Mouse (Mus musculus): ENCODE data around the gene Fam155a. TPM values are rescaled to one million over a fixed set of nuclear protein-coding genes. Genes with fewer than 3 reads are reported as not detected.

Fam155a gene
- polyA plus RNA-seq, 1 experiment = 0.34 TPM

DNA sequence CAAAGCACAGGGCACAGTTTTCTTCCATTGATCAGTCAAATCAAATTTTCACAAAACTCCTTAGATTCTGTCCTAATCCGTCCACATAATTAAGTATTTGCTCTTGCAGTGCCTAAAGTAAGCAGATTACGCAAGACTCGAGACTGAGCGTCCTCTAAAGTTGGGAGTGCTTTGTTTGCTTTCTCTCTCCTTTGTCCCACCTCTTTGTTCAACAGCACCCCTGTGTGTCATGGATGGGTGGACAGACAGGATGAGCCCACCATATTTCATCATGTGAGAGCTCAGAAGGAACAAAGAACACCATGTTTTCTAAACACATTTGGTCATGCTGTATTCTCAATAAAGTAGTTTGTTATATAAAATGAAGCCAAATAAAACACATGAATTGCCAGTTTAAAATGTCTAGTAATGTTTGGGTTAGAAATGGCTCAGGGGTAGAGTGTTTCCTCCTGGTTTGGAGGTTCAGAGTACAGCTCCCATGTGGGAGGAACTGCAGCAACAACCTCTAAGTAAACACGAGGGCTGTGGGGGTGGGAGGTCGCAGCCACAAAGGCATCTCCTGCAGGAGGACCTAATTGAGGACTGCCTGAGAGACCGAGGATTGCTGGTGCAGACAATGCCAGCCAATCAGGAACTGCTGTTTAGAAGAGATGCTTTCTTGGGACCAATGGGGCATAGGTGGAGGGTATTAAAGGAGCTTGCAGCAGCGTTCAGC lies 482.8 kb downstream of the Fam155a start:
- DNase-seq (ENCODE audit: low spot score) = no peak

DNA sequence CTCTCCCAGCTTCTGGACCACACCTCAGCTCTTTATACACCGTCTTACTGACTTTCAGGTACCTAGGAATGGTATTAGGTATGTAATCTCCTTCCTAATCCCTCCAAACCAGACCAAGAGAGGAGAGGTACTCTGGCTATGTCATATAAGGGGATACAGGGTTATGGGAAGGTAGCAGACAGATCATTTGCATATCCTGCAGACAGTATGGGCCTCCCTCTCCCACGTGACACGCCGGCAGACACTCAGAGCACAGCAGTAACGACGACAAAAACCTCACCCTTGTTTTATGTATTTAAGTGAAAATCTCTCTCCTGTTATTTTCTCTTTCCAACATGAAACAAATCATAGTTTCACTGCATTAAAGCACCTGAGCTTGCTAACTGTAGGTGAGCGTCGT lies 496.8 kb downstream of the Fam155a start:
- DNase-seq (ENCODE audit: low spot score) = no peak

DNA sequence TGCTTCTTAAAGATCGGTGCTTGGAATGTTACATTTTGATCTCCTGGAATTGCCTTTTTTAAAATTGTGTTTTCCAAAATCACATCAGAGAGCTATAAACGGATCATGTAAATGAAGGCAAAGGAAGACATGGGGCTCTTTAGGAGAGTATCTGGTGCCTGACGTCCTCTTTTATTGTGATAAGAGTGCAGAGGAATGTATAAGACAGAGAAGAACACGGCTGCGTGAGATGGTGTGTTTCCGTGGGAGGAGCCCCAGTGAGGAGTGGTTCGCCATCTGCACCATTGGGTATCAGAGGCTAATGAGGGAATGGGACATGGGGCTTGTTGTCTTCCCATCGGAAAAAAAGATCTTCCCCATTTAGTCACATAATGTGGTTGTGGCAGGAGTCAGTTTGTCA lies 506.6 kb downstream of the Fam155a start:
- DNase-seq (ENCODE audit: low spot score) = no peak

DNA sequence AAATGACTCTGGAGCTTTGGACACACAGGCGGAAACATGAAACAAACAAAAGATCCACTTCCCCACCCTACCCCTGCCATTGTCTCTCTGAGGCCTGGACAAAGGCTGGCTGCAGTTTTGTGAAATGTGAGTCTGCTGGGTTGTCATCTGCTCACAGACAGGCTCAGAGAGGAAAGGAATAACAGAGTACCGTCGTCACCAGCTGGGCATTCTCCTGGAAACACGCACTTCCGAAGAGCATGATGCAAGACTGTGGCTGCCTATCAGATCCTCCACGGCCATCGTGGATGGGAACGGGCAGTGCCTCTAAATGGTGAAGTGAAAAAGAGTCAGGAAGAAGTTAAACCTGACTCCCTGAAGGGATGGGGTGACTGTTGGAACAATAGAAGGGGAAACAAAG lies 509.4 kb downstream of the Fam155a start:
- no peak for DNase-seq (ENCODE audit: low spot score)

DNA sequence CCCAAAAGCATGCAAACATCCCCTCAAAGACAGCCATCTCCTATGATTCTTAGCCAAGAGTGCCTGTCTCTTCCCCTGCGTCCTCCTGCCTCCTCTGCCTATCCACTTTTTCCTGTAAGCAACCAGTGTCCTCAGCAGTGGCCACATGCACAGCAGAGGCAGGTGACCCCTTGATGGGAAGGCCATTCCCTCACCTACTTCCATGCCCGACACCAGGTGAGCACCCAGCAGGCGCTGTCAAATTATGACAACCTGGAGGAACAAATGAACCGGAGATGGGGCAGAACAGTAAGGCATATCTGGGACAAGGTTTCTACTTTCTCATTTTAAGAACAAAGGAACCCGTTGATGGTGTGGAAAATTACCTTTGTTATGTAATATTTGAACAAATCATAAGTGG lies 515.6 kb downstream of the Fam155a start:
- DNase-seq (ENCODE audit: low spot score) = no peak

DNA sequence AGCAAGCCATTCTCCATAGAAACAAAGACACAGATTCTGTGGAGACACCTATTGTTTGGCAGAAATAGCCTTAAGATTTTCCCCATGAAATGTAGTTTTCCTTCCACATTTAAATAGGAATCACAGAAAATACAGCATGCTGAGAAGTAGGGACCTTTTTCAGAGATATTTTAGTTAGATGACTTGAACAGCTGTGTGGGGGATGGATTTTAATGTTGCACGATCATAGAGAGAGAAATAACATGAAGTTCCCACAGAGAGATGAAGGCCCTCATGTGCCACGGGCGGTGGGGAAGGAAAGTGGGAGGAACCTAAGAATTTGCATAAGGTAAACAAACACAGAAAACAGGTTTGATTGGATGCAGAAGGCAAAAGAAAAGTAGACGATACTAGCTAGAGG lies 518.0 kb downstream of the Fam155a start:
- no peak for DNase-seq (ENCODE audit: low spot score)

DNA sequence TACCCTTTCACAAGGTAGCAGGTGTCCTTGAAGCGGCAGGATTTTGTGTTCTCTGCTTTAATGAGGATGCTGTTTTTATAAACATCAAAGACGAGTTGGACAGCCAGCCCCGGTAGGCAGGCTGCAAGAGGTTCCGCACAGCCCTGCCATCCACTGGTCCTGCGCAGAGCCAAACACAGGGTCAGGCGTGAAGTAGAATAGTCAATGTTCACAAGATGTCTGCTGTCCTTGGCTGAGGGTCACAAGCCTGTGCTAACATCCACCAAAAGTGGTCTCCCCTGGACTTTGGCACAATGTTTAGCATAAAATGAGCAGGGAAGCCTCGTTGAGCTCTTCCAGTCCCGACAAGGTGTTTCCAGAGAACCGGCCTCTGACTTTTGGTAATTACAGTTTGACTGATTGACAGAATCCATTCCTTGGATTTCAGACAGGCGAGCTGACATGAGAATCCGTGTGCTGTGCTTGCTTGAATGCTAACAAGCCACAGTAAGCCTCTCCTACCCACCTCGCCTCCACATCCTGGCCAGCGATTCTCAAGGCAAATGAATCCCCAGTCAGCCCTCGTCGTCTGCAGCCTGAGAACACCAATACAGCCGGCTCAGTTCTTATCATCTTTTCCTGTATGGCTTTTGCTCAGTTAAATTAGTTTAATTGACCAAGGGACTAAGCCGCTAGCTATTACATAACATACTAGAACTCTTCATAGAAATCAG lies 522.7 kb downstream of the Fam155a start:
- no peak for DNase-seq (ENCODE audit: low spot score)

DNA sequence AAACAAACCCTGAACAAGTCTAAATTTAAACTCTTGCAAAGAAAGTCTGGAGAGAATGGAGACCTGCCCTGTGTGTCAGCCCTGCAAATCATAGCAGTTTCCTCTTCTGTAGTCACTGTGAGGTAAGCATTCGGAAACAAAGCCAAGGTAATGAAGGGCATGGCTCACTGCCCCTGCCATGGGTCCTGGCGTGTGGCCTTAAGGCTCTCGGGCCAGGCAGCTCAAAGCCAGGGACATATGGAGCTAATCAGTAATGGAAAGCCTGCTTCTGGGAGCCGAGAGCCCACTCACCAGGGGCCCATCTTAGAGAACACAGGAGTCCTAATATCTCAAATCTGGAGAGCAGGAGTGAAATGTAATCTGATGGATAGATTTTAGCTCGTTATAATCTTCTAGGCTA lies 525.0 kb downstream of the Fam155a start:
- no peak for DNase-seq (ENCODE audit: low spot score)

DNA sequence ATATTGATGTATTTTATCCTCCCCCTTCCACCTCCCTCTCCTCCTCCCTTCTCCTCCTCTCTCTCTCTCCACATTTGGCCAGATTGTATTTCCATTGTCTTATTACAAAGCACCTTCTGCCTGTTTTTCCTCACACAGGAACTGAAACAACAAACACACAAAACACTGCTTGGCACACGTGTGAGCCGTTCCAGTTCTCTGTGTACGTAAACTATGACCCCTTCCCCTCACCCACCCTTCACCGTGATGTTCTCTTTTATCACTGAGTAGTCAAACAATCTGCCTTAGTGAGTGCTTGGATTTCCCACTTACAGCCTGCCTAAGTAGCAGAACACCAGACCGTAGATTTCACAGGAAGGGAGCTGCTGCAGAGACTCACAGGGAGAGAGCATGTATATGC lies 530.0 kb downstream of the Fam155a start:
- no peak for DNase-seq (ENCODE audit: low spot score)

DNA sequence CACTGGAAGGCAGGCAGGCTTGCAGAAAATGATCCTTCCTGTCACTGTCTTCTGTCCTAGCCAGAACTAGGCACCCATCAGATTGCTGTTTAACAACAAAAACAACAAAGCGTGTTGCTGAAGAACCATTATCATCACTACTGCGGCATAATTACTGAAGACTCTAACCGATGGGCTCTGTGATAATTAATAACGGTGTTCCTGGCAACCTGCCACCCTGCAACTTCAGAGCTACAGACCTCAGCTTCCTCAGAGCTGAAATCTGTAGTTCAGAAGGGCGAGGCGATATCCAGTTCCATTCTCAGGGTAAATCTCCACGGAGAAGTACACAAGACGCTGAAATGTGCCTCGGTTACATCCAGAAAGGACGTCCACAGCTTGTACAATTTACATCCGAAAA lies 531.2 kb downstream of the Fam155a start:
- no peak for DNase-seq (ENCODE audit: low spot score)

DNA sequence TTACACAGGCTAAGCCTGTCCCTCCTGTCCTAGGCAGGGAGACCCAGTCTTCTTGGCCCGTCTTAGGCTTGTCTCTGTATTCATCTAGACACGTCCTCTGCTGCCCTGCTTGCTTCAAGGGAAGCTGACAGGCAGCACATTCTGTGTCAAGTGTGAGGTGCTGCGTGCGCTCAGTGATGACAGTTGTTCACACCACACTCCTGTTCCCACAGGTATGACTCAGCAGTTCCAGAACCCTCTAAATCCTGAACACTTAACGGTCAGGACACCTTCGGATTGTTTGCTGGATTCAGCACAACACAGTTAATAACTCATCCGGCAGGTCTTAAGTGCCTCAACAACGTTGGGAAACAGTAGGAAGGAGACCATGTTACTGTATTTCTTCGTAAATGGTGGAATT lies 532.0 kb downstream of the Fam155a start:
- no peak for DNase-seq (ENCODE audit: low spot score)

DNA sequence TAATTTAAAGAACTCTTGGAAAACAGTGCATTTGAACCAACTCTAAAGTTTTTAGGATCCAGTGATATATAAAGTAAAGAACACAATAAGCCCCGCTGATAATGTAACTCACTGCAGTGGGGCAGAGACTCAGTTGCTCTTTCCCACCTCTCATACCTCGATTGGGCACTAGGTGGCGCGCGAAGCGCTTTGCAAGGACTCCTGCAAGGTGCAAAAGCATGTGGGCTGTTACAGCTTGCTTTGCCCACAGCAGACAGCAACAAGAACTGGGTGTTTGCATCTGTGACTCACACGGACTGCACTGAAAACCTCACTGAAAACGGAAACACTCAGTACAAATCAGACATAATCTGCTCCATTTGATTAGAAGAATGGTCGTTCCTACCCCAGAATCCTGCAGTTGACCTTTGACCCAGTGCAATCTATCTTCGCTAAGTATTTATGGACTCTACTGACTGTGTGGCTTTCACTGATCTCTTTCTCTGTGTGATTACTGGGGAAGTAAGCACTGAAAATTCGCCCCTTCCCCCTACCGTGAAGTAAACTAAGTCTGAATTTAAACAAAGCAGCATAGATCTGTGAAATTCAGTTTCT lies 537.5 kb downstream of the Fam155a start:
- DNase-seq (ENCODE audit: low spot score) = peak; percentile 75

DNA sequence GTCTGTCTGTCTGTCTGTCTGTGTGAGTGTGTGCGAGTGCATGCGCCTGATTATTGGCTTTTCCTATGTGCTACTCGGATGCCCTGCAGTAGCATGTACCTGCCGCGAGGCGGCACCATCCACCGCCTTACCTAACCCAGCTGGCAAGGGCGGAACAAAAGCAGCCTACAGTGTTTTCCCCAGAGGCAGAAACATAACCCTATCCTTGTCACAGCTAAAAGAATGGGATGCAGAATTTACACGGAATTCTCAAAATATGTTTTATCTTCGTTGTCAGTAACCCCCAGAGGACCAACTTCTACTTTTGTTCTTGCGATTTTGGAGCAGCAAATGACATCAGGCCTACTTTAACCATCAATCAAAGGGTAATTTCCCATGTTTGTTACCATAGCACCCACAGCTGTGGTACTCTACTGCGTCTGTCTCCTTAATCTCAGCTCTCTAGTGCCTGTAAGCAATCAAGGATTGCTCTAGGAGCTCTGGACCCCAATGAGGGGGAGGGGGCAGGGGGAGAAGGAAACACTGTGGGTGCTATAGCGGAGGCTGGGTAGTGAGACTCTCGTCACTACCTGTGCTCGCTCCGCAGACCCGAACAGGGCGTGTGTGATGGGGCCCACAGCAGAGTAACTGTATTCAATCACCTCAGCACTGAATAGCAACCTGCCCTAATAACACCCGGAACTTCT lies 543.0 kb downstream of the Fam155a start:
- no peak for DNase-seq (ENCODE audit: low spot score)

DNA sequence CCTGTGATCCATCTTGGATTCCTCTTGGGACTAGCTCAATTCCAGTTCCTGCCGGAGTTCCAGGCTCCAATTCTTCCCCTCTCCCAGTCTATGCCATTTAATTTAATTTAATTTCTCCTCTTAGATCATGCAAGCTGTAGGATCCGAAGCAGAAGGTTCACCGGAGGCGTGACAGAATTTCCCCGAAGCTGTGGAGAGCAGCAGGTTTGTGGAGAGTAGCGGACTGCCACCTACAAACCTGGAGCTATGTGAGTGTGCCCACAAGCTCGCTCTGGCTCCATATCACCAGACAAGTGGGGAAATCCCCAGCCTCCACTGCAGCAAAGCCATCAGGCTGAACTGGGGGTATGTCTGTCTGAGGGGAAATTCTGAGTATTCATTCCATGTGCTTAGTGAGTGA lies 544.2 kb downstream of the Fam155a start:
- no peak for DNase-seq (ENCODE audit: low spot score)

DNA sequence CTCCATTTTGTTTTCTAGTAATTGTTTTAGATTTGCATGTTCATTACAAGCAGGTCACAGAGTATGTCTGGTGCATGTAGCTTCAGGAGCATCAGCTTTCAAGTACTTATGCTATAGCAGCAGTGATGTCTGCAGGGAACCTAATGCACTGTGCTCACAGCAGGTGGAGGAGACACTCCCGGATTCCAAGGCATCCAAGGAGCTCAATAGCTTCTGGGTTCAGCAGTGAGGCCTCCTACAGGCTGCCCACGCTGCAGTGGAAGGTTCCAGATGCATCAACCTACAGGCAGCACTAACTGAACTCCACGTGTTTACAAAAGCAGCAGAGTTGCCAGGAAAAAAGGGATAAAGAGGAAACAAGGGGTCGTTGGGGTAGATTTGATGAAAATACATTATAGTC lies 559.2 kb downstream of the Fam155a start:
- DNase-seq (ENCODE audit: low spot score) = no peak

DNA sequence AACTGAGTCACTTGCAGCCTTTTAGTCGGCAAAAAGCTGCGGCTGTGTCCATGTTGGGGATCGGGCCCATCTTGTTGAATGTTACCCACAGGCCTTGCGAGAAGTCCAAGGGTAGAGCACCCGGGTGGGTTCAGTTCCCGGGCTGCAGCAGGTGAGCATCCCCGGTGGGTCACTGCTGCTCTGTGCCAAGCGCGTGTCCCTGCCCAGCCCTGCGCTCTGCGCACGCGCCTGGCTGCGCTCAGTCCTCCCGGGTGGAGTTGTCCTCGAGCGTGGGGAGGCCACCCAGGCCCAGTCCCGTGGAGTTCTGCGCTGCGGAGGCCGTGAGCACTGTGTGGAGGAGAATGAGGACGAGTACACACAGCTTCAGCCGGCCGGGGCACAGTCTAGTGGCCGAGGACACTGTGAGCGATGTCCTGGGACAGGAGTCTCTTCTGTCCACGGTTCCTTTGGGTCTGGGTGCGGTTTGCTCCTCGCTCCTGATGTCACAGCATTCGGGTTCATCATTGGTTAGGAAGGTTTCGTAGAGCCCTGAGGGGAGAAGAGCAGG lies 563.4 kb downstream of the Fam155a start:
- no peak for DNase-seq (ENCODE audit: low spot score)

DNA sequence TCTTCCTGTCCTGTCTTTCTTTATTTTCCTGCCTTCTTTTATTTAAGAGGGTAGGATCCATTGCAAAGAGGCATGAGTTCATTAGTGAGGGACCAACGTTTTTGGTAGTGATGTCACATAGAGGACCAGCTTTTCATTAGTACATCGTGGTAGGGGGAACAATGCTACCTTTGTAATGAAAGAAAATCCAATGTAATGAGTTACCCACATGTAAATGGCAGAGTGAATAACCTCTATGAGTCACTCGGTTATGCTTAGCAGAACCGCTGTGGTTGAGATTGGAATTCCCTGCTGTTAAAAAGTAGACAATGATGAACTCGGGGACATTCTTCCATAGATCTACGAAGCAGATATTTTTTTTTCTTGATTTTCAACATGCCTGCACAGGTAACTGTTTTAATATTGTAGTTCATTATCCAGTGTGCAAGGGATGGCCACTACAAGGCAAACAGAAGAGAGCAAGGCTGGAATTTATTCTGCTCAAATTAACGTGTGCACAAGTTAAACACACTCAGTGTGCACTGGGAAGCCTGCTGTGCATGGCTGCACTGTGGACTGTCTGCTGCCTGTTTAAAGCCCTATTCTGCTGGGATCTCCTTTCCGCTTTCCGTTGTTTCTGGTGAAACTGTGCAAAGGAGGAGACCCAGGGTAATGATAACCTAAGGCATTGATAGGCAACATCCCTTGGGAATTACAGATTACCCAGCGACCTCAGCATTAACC lies 566.5 kb downstream of the Fam155a start:
- no peak for DNase-seq (ENCODE audit: low spot score)

DNA sequence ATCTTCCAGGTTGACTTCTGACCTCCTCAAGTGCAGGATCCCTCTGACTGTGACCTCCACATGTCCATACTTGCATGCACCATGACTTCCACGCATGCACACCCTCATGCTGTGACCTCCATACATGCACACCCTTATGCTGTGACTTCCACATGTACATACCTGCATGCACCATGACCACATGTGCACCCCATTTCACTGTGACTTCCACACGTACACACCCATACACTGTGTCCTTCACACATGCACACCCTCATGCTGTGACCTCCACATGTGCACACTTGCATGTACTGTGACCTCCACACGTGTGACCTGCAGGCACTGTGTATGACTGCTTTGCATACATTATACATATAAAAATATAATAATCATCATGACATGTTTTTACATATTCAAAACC lies 570.9 kb downstream of the Fam155a start:
- DNase-seq (ENCODE audit: low spot score) = no peak

DNA sequence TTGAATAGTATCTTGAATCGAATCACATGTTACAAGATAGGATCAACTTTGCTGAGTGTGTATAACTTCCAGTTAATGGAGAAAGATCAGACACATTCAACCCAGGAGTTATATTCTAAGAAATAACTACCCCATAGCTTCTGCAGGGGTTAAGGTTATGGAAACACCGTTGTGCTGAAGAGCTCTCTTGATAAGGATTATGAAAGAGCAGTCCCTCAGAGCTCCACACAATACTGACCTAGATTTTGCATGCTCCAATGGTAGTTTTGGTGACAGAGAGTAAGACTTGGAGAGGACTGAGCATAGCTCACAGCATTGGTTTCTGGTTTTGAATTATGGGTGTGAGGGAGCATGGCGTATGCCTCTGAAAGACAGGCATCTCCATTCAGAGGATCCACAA lies 579.3 kb downstream of the Fam155a start:
- no peak for DNase-seq (ENCODE audit: low spot score)

DNA sequence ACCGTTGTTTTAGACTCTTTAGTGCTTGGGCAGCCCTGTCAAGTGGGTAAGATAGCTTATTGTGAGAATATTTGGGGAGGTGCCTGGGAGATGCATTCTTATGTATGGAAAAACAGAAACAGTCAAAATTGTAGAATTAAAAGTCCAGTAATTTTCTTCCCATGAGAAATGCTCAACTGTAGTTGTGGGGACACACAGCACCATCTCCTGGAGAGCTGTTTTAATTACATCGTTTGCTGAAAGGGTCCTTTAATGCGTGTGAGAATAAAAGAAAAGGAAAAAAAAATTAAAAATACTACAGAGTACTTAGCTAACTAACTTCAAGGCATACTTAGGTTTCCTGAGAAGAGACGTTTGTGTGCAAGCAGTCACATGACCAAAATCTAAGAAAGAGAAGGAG lies 582.3 kb downstream of the Fam155a start:
- no peak for DNase-seq (ENCODE audit: low spot score)

DNA sequence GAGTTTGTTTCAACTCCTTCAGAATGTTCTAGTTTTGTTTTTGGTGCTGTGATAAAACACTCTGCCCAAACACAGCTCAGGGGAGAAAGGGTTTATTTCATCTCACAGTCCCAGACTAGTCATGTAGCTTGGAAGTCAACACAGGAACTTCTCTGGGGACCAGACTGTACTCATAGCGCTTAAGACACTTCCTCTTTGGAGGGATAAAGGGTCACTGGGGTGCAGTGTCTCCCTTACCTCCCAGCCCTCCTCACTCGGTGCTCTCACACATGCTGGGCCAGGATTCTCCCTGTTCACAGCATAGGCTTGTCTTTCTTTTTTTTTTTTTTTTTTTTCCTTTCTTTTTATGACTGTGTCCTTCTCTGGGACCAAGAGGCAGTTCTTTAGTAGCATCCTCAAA lies 585.8 kb downstream of the Fam155a start:
- DNase-seq (ENCODE audit: low spot score) = no peak

DNA sequence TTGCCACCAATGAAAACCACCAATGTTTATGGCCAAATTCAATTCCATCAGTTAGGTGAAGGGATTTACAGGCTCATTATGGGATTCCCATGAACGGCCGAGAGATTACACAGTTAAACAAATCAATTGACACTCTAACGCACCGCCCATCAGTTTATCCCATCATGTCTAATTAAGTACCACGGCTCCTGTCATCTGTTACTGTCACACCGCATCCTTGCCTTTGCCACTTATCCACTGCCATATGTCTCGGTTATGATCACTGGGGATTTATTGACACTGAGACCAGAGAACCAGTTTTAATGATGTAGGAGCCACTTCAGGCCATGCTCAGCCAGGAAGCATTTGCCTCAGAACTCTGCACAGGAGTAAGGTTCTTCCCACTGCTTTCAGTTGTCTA lies 588.5 kb downstream of the Fam155a start:
- no peak for DNase-seq (ENCODE audit: low spot score)

Data from urinary bladder, adult 2 months (tissue).